Mouse (Mus musculus) frontal cortex, adult 2 months (tissue): ENCODE measurements around the gene Pde1c. TPM values are rescaled to one million over a fixed set of nuclear protein-coding genes. Genes with fewer than 3 reads are reported as not detected.

ENCODE experiments used
- polyA plus RNA-seq: library from polyadenylated mRNA; depleted of rRNA; stranded (reverse); fragments of >200 nt; gene quantifications from 2 replicates; pipeline ENCODE4 v1.2.3, GENCODE M21; 2012; rRNA removed

Pde1c gene
- polyA plus RNA-seq, 1 experiment, result 8.3 TPM

Other genes with a start within 250 kb of the Pde1c start
- 27.6 and 29.5 TPM in 2 replicates for gene Lsm5, start 135.6 kb upstream of the Pde1c start, polyA plus RNA-seq
- 21.3 and 23.4 TPM in 2 replicates for gene Avl9, start 145.8 kb upstream of the Pde1c start, polyA plus RNA-seq
- gene Kbtbd2, start 228.7 kb upstream of the Pde1c start, polyA plus RNA-seq, result 30.2 and 31.8 TPM in 2 replicates